Mouse (Mus musculus) liver, adult 2 months (tissue): Measurements from ENCODE around the gene Dhrs7c. TPM values are rescaled to one million over a fixed set of nuclear protein-coding genes. Genes with fewer than 3 reads are reported as not detected.

Experiments
- DNase-seq: peaks from one replicate; pipeline ENCODE4 v3.0.0-alpha.2; 2011; ENCODE audit warnings: low read depth, low spot score; ENCODE audit errors: extremely low read depth
- H3K27ac ChIP-seq: fragments of 200-500 bp; replicated peaks from 2 replicates; pipeline ENCODE4 v1.5.1; 2012; ENCODE audit warnings: low read depth, mild to moderate bottlenecking, control low read depth, inconsistent platforms, low read length; ENCODE audit not compliant: insufficient read depth
- H3K27me3 ChIP-seq: fragments of 200-500 bp; 2 replicates; pipeline ENCODE4 v1.6.1; 2012; ENCODE audit warnings: mild to moderate bottlenecking, moderate library complexity, low read length, inconsistent platforms; ENCODE audit not compliant: control insufficient read depth, insufficient read depth
- H3K36me3 ChIP-seq: fragments of 200-500 bp; 2 replicates; pipeline ENCODE4 v1.6.1; 2012; ENCODE audit warnings: low read length, inconsistent platforms; ENCODE audit not compliant: control insufficient read depth, insufficient read depth
- H3K4me1 ChIP-seq: fragments of 200-500 bp; 2 replicates; pipeline ENCODE4 v1.6.1; 2011; ENCODE audit warnings: low read length; ENCODE audit not compliant: control insufficient read depth, insufficient read depth
- H3K4me3 ChIP-seq: fragments of 200-500 bp; 2 replicates; pipeline ENCODE4 v1.5.1; 2011; ENCODE audit warnings: low read depth, mild to moderate bottlenecking, control low read depth, low read length, moderate library complexity; ENCODE audit not compliant: insufficient read depth
- H3K79me2 ChIP-seq: fragments of 200-500 bp; 2 replicates; pipeline ENCODE4 v1.6.1; 2012; ENCODE audit warnings: inconsistent platforms, mild to moderate bottlenecking, low read length, moderate library complexity; ENCODE audit not compliant: control insufficient read depth, insufficient read depth
- H3K9ac ChIP-seq: fragments of 200-500 bp; 2 replicates; pipeline ENCODE4 v1.6.1; 2012; ENCODE audit warnings: low read depth, mild to moderate bottlenecking, control low read depth, inconsistent platforms, low read length
- CTCF ChIP-seq: fragments of 200-500 bp; IDR thresholded peaks from 2 replicates; pipeline ENCODE4 v1.5.1; 2011; ENCODE audit warnings: low read depth, low read length, control low read depth
- POLR2A ChIP-seq: fragments of 200-500 bp; IDR thresholded peaks from 2 replicates; pipeline ENCODE4 v1.6.1; 2011; ENCODE audit warnings: low read length, control low read depth; ENCODE audit not compliant: insufficient read depth; ENCODE audit errors: extremely low read depth
- WGBS: fragments of 180-500 bp; shearing (Covaris S2); methylation state at CpG from one replicate; pipeline ENCODE4 v1.1.7; 2018; 5-methylcytosine and 5-hydroxymethylcytosine counted together
- polyA plus RNA-seq: library from polyadenylated mRNA; depleted of rRNA; stranded (reverse); fragments of >200 nt; gene quantifications from 2 replicates; pipeline ENCODE4 v1.2.3, GENCODE M21; 2012
- total RNA-seq: library from RNA; depleted of rRNA; stranded (reverse); fragments of >200 nt; gene quantifications from 2 replicates; pipeline ENCODE4 v1.2.3, GENCODE M21; 2014

The Dhrs7c gene
- total and polyA plus RNA-seq, 2 experiments, result not detected

DNA sequence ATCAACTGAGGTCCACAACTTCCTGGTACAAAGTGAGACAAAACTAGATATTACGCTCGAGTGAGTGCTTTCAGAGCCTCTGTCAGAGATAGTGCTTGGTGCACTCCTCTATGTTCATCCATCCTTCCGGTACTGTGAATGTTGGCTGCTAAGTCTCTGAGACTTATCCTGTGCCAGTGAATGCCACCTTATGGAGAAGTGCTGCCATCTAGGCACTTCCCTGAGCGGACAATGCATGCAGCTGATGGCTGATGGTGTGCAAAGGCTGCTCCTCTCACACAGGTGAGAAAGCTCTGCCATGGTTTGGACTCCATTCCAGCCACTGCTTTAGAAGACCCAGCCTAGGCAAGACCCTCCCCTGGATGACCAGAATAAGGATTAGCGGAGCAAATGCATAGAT lies 10.1 kb downstream of the Dhrs7c start:
- H3K79me2 ChIP-seq, result no peaks in the 10 kb centered on the region
- no peak for DNase-seq
- WGBS, result 77% methylated on average over 5 of the region's 5 CpGs
- no peaks in the 10 kb centered on the region for H3K27me3 ChIP-seq
- no peaks in the 10 kb centered on the region for H3K4me1 ChIP-seq
- no peak overlapping the region for H3K27ac ChIP-seq
- H3K4me3 ChIP-seq, result no peak overlapping the region
- no peaks in the 10 kb centered on the region for H3K36me3 ChIP-seq
- no peak for TF ChIP-seq POLR2A
- TF ChIP-seq CTCF, result no peak
- no peak overlapping the region for H3K9ac ChIP-seq

DNA sequence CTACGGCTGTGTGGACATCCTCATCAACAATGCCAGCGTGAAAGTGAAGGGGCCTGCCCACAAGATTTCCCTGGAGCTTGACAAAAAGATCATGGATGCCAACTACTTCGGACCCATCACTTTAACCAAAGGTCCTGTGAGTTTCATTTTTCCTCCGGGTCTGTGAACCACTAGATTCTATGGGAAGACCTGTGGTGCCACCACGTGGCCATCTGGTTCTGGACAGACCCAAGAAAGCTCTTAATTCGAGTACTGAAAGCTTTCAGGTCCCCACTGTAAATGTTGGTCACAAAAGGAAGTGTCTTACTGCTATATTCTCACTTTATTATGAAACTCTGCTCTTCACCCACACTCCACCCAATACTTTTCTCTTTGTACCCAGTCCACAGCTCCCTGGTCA lies 13.5 kb downstream of the Dhrs7c start:
- H3K27ac ChIP-seq, result no peak overlapping the region
- H3K36me3 ChIP-seq, result no peaks in the 10 kb centered on the region
- no peak for TF ChIP-seq POLR2A
- TF ChIP-seq CTCF, result no peak
- no peaks in the 10 kb centered on the region for H3K79me2 ChIP-seq
- no peaks in the 10 kb centered on the region for H3K4me1 ChIP-seq
- WGBS, result 64% methylated on average over 6 of the region's 6 CpGs
- H3K4me3 ChIP-seq, result no peak overlapping the region
- no peaks in the 10 kb centered on the region for H3K27me3 ChIP-seq
- no peak overlapping the region for H3K9ac ChIP-seq
- DNase-seq, result no peak

DNA sequence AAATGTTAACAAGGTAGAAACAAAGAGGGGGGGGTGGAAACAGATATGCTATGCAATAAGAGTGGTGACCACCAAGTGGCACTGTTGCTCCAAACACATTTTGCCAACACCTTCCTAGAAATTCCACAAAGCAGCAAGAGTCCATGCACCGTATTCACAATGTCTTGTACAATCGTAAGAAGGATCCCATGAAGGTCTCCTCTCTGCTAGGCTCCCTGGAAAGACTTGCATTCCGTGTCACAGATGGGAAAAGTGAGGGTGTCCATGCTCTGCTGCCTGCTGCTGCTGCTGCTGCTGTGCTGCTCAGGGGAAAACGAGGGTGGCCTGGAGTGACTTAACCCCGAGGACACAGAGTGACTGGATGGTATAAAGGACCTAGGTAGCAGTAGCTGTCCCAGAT lies 21.6 kb downstream of the Dhrs7c start:
- no peak overlapping the region for H3K9ac ChIP-seq
- H3K79me2 ChIP-seq, result no peaks in the 10 kb centered on the region
- 16% methylated on average over 5 of the region's 5 CpGs for WGBS
- no peak overlapping the region for H3K4me3 ChIP-seq
- no peak for DNase-seq
- no peaks in the 10 kb centered on the region for H3K27me3 ChIP-seq
- H3K4me1 ChIP-seq, result no peaks in the 10 kb centered on the region
- TF ChIP-seq CTCF, result no peak
- TF ChIP-seq POLR2A, result no peak
- no peak overlapping the region for H3K27ac ChIP-seq
- H3K36me3 ChIP-seq, result no peaks in the 10 kb centered on the region

DNA sequence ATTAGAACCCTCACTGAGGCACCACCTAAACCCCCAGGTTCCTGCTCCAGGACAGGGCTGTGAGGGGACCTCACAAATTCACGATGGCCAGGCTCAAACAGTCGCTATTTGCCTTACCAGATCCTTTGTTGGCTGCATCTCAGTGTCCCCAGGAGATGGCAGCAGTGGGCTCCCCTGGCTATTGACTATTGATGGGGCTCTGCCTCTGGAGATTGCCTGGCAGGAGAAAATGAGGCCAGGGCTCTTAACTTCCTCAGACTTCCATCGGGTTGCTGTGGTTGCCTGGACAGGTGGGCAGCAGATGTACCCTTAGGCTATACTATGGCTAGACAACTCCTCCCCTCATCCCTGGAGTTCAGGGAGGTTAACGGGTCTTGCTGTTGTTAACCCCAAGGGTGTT lies 22.2 kb downstream of the Dhrs7c start:
- no peaks in the 10 kb centered on the region for H3K36me3 ChIP-seq
- no peaks in the 10 kb centered on the region for H3K27me3 ChIP-seq
- no peak overlapping the region for H3K27ac ChIP-seq
- 24% methylated on average over 4 of the region's 4 CpGs for WGBS
- DNase-seq, result peak; percentile 3
- H3K4me1 ChIP-seq, result no peaks in the 10 kb centered on the region
- H3K9ac ChIP-seq, result no peak overlapping the region
- no peaks in the 10 kb centered on the region for H3K79me2 ChIP-seq
- H3K4me3 ChIP-seq, result no peak overlapping the region
- TF ChIP-seq POLR2A, result no peak
- TF ChIP-seq CTCF, result peak; percentile 41; the same call in 1 of the 2 replicates

DNA sequence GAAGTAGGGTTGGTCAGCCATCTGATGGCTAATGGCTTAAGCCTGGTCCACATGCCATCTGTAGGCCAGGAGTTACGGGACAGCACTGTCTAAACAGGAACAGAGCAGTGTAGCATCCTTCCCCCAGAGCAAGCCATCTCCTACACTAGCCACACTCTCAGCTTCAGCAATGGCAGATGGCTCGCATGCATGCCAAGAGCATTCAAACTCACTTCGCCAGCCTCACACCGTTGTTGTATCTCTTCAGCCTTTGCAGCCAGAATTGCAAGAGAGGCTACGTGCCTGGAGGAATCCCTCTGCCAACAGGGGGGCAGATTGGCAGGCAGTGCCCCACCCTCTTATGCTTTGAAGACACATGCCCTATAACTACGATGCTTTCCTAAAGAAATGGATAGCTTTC lies 23.6 kb downstream of the Dhrs7c start:
- Histone ChIP-seq H3K4me1 (no peaks in the 10 kb centered on the region), H3K27ac (no peak overlapping the region), H3K79me2 (no peaks in the 10 kb centered on the region), H3K36me3 (no peaks in the 10 kb centered on the region), H3K27me3 (no peaks in the 10 kb centered on the region; the same call in 1 of the 2 replicates), H3K9ac (no peak overlapping the region), H3K4me3 (no peak overlapping the region)
- DNase-seq, result no peak
- 85% methylated on average over 6 of the region's 6 CpGs for WGBS
- no peak for TF ChIP-seq POLR2A
- TF ChIP-seq CTCF, result no peak

DNA sequence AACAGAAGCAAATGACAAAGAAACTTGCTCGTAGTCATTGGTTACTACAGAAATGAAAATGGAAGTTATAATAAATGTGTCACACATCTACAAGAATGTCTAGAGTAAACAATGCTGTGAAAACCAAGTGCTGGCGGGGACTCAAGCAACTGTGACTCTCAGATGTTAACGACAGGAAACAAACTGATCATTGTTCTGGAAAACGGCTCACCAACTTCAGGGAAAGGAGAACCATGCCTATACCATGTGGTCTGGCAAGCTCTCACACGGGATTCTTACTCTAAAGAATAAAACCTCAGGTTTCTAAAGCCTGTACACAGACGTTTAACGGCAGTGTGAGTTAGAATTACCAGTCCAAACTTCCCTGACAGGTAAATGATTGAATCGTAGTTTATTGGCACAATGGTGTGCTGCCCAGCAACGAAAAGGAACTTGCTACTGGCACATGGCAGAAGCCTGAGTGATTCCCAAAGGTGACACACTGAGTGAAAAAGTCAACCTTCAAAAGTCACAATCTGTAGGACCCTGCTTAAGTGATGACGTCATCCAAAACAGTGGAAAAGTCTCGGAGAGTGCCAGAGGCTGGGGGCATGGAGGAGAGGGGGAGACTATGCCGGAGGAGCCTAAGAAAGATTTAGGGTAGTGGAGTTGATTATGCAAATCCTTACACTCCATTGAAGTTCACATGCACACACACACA lies 30.5 kb downstream of the Dhrs7c start:
- TF ChIP-seq CTCF, result no peak
- TF ChIP-seq POLR2A, result no peak
- H3K27ac ChIP-seq, result no peak overlapping the region
- H3K27me3 ChIP-seq, result no peaks in the 10 kb centered on the region; the same call in 1 of the 2 replicates
- no peaks in the 10 kb centered on the region for H3K36me3 ChIP-seq
- H3K9ac ChIP-seq, result no peak overlapping the region
- no peaks in the 10 kb centered on the region for H3K79me2 ChIP-seq
- DNase-seq, result no peak
- no peak overlapping the region for H3K4me3 ChIP-seq
- no peaks in the 10 kb centered on the region for H3K4me1 ChIP-seq
- 54% methylated on average over 12 of the region's 12 CpGs for WGBS
